Mouse (Mus musculus) liver, adult (tissue): Measurements from ENCODE around the gene Bclaf1.

ENCODE experiments used
- GATA4 ChIP-seq: IDR thresholded peaks from 2 replicates; pipeline ENCODE4 v1.6.1; 2014; ENCODE audit warnings: mild to moderate bottlenecking, low read length; ENCODE audit not compliant: insufficient replicate concordance

The Bclaf1 gene

GRCm38 (mm10) chr10:20299114-20299513 lies 13.2 kb upstream of the Bclaf1 start:
- TF ChIP-seq GATA4: no peak

- no peak for TF ChIP-seq GATA4
These were observed 1.1 kb upstream of the Bclaf1 start for GRCm38 (mm10) chr10:20310969-20311769.

- TF ChIP-seq GATA4: peak; percentile 87; the same call in 1 of the 2 replicates
These were observed 550 bp downstream of the Bclaf1 start for GRCm38 (mm10) chr10:20312736-20313301.

- TF ChIP-seq GATA4: no peak
These were observed 1.2 kb downstream of the Bclaf1 start for GRCm38 (mm10) chr10:20313447-20313846.

- TF ChIP-seq GATA4: no peak
These were observed 1.7 kb downstream of the Bclaf1 start for GRCm38 (mm10) chr10:20313941-20314340.

- TF ChIP-seq GATA4: no peak
These were observed 2.5 kb downstream of the Bclaf1 start for GRCm38 (mm10) chr10:20314797-20315196.

- TF ChIP-seq GATA4: no peak
These were observed 5.2 kb downstream of the Bclaf1 start for GRCm38 (mm10) chr10:20317466-20317865.

- TF ChIP-seq GATA4: no peak
These were observed 14.0 kb downstream of the Bclaf1 start for GRCm38 (mm10) chr10:20326226-20326625.

GRCm38 (mm10) chr10:20331262-20331661 lies 19.0 kb downstream of the Bclaf1 start:
- TF ChIP-seq GATA4: no peak

GRCm38 (mm10) chr10:20337872-20338271 lies 25.6 kb downstream of the Bclaf1 start:
- TF ChIP-seq GATA4: no peak

GRCm38 (mm10) chr10:20345736-20346135 lies 33.5 kb downstream of the Bclaf1 start:
- TF ChIP-seq GATA4: no peak

GRCm38 (mm10) chr10:20347285-20348214 lies 35.3 kb downstream of the Bclaf1 start, which contains the start of gene Mtfr2:
TSS of gene Mtfr2 (plus strand) at chr10:20347770.
- no peak for TF ChIP-seq GATA4

GRCm38 (mm10) chr10:20348894-20349293 lies 36.6 kb downstream of the Bclaf1 start:
- no peak for TF ChIP-seq GATA4

GRCm38 (mm10) chr10:20361542-20362449 lies 49.5 kb downstream of the Bclaf1 start:
- TF ChIP-seq GATA4: no peak
